ENCODE assay signal across 7 mouse cellular contexts in the genomic region with DNA sequence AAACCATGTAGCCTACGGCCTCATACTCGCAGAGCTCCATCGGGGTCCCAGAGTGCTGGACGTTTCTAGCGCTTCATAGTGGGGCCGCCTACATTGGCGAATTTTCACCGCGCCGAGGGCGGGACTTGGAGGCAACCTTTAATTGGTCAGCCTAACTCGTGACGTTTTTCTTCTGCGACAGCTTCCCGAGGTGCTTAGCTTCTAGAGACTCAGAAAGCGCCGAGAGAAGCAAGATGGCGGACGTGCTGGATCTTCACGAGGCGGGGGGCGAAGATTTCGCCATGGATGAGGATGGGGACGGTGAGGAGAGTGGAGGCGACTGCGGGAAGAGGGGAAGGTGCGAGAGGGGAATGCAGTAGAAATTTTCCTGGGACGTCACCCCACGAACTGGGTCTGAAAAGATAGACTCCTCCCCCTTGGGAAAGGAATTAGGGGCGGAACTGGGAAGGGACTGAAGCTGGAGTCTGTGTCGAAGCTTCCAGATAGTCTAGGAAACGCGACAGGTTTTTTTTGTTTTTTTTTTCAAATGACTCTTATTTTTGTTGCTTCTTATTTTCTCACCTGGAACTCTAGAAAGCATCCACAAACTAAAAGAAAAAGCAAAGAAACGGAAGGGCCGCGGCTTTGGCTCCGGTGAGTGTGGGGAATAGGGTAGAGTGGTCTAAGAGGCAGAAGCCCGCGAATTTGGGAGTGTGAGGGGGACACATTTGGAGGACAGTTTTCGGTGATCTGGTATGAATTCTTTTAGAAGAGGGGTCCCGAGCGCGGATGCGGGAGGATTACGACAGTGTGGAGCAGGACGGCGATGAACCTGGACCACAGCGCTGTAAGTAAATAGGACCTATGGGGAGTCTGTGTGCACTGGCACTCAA. TPM values are rescaled to one million over a fixed set of nuclear protein-coding genes. Genes with fewer than 3 reads are reported as not detected.
DNase-seq lines count a peak whose midpoint lies in the region; ATAC-seq lines count a peak whose summit lies in the region.

A gene (plus strand): TSS at position 205 of the 872 bp plus-strand sequence.

- no peaks in the 10 kb centered on the region for H3K27me3 ChIP-seq in embryonic facial prominence, embryonic 12.5 days
- H3K27me3 ChIP-seq in limb, embryonic 11.5 days (ENCODE audit: control insufficient read depth, insufficient read depth, low read length), result no peaks in the 10 kb centered on the region
- H3K27me3 ChIP-seq in midbrain, embryonic 14.5 days (ENCODE audit: control insufficient read depth, insufficient read depth, low read length), result no peaks in the 10 kb centered on the region

- peak; percentile 92 for ATAC-seq in embryonic facial prominence, embryonic 12.5 days (ENCODE audit: insufficient number of reproducible peaks, insufficient read depth, low FRiP score, low TSS enrichment)
- ATAC-seq in limb, embryonic 11.5 days (ENCODE audit: insufficient number of reproducible peaks, low FRiP score, low TSS enrichment, low read depth), result peak; percentile 91
- peak; percentile 93 for ATAC-seq in midbrain, embryonic 14.5 days (ENCODE audit: low FRiP score, low TSS enrichment)

- under 1% methylated on average over 48 of the region's 48 CpGs for WGBS in embryonic facial prominence, embryonic 12.5 days
- 1% methylated on average over 48 of the region's 48 CpGs for WGBS in limb, embryonic 11.5 days
- WGBS in midbrain, embryonic 14.5 days, result under 1% methylated on average over 48 of the region's 48 CpGs

- peak within 1 kb of the TSS; percentile 70 for H3K4me3 ChIP-seq in embryonic facial prominence, embryonic 12.5 days
- peak within 1 kb of the TSS; percentile 74 for H3K4me3 ChIP-seq in limb, embryonic 11.5 days (ENCODE audit: low read depth, low read length)
- H3K4me3 ChIP-seq in midbrain, embryonic 14.5 days (replicated peaks; ENCODE audit: low read depth, low read length), result peak within 1 kb of the TSS; percentile 72

- peak within 1 kb of the TSS; percentile 73 for H3K4me2 ChIP-seq in embryonic facial prominence, embryonic 12.5 days (replicated peaks)
- peak within 1 kb of the TSS; percentile 62 for H3K4me2 ChIP-seq in limb, embryonic 11.5 days (ENCODE audit: low read depth, severe bottlenecking)
- H3K4me2 ChIP-seq in midbrain, embryonic 14.5 days (ENCODE audit: low read length), result peak within 1 kb of the TSS; percentile 79

- DNase-seq in adrenal gland, postnatal 25 days, result peak; percentile 92
- peak; percentile 100 for DNase-seq in heart, adult 11 months
- DNase-seq in kidney, adult 18-20 months, result peak; percentile 98
- peak; percentile 98 for DNase-seq in limb, embryonic 11.5 days (ENCODE audit: low spot score)
- peak; percentile 100 for DNase-seq in midbrain, embryonic 14.5 days
- DNase-seq in spleen, adult 18-20 months, result peak; percentile 85 to 92

- peaks cover 18% of the 10 kb centered on the region for H3K4me1 ChIP-seq in embryonic facial prominence, embryonic 12.5 days
- peaks cover 8% of the 10 kb centered on the region; the same call in 1 of the 2 replicates for H3K4me1 ChIP-seq in limb, embryonic 11.5 days (ENCODE audit: control insufficient read depth, insufficient read depth, low read length)
- H3K4me1 ChIP-seq in midbrain, embryonic 14.5 days (ENCODE audit: control insufficient read depth, insufficient read depth, low read length), result peaks cover 16% of the 10 kb centered on the region; the same call in 1 of the 2 replicates

- H3K36me3 ChIP-seq in embryonic facial prominence, embryonic 12.5 days, result peaks cover 21% of the 10 kb centered on the region
- peaks cover 7% of the 10 kb centered on the region; the same call in 1 of the 2 replicates for H3K36me3 ChIP-seq in limb, embryonic 11.5 days (ENCODE audit: control insufficient read depth, insufficient read depth, low read length)
- H3K36me3 ChIP-seq in midbrain, embryonic 14.5 days (ENCODE audit: control insufficient read depth, insufficient read depth, low read length), result peaks cover 39% of the 10 kb centered on the region

- peak within 1 kb of the TSS; percentile 74 for H3K9ac ChIP-seq in embryonic facial prominence, embryonic 12.5 days
- peak within 1 kb of the TSS; percentile 77 for H3K9ac ChIP-seq in limb, embryonic 11.5 days (ENCODE audit: low read length)
- H3K9ac ChIP-seq in midbrain, embryonic 14.5 days (replicated peaks; ENCODE audit: low read length), result peak within 1 kb of the TSS; percentile 59

- peak within 1 kb of the TSS; percentile 77 for H3K27ac ChIP-seq in embryonic facial prominence, embryonic 12.5 days
- H3K27ac ChIP-seq in limb, embryonic 11.5 days (replicated peaks; ENCODE audit: low read depth, low read length), result no peak within 1 kb of the TSS
- peak within 1 kb of the TSS; percentile 75 for H3K27ac ChIP-seq in midbrain, embryonic 14.5 days (replicated peaks; ENCODE audit: low read depth, low read length)

- no peaks in the 10 kb centered on the region for H3K9me3 ChIP-seq in embryonic facial prominence, embryonic 12.5 days
- peaks cover 2% of the 10 kb centered on the region; the same call in 1 of the 2 replicates for H3K9me3 ChIP-seq in limb, embryonic 11.5 days (ENCODE audit: control insufficient read depth, low read length)
- H3K9me3 ChIP-seq in midbrain, embryonic 14.5 days (ENCODE audit: control insufficient read depth, low read length), result no peaks in the 10 kb centered on the region

RNA-seq across cellular contexts. Expression of the gene that starts here (rescaled TPM):
- 72.9 and 97.5 TPM in 2 replicates for total RNA-seq in adrenal gland, postnatal 25 days (2021)
- polyA plus RNA-seq in embryonic facial prominence, embryonic 12.5 days (2016; fragmentation: Nextera tagmentation; extraction: Ambion mirVana), result 167 and 172 TPM in 2 replicates
- polyA plus RNA-seq in limb, embryonic 11.5 days (2014; fragmentation: Nextera tagmentation; extraction: Ambion mirVana), result 240 and 241 TPM in 2 replicates
- polyA plus RNA-seq in midbrain, embryonic 14.5 days (2014; fragmentation: Nextera tagmentation; extraction: Ambion mirVana), result 125 and 139 TPM in 2 replicates
